Mouse (Mus musculus) limb, embryonic 10.5 days (tissue): ENCODE data around the gene Fbf1. TPM values are rescaled to one million over a fixed set of nuclear protein-coding genes. Genes with fewer than 3 reads are reported as not detected.

Experiments
- DNase-seq: peaks from one replicate; pipeline ENCODE4 v3.0.0-alpha.2; 2017; ENCODE audit warnings: low spot score
- H3K27ac ChIP-seq: fragments of 300-500 bp; sonication (generic); 2 replicates; pipeline ENCODE4 v1.5.1; 2016; ENCODE audit warnings: mild to moderate bottlenecking
- H3K27me3 ChIP-seq: fragments of 300-500 bp; sonication (generic); 2 replicates; pipeline ENCODE4 v1.6.1; 2016; ENCODE audit warnings: low read depth, mild to moderate bottlenecking; ENCODE audit not compliant: poor library complexity, severe bottlenecking
- H3K36me3 ChIP-seq: fragments of 300-500 bp; sonication (generic); 2 replicates; pipeline ENCODE4 v1.6.1; 2016; ENCODE audit warnings: mild to moderate bottlenecking, moderate library complexity
- H3K4me1 ChIP-seq: fragments of 300-500 bp; sonication (generic); 2 replicates; pipeline ENCODE4 v1.6.1; 2016
- H3K4me3 ChIP-seq: fragments of 300-500 bp; sonication (generic); 2 replicates; pipeline ENCODE4 v1.5.1; 2016; ENCODE audit warnings: mild to moderate bottlenecking, moderate library complexity
- H3K9me3 ChIP-seq: fragments of 300-500 bp; sonication (generic); replicated peaks from 2 replicates; pipeline ENCODE4 v1.6.1; 2016; ENCODE audit warnings: mild to moderate bottlenecking
- WGBS: fragments of 180-500 bp; shearing (Covaris S2); methylation state at CpG from one replicate; pipeline ENCODE4 v1.1.7; 2016; 5-methylcytosine and 5-hydroxymethylcytosine counted together
- polyA plus RNA-seq: library from polyadenylated mRNA; unstranded; fragments of >200 nt; fragmentation: Nextera tagmentation; extraction: Ambion mirVana; gene quantifications from 2 replicates; pipeline ENCODE4 v1.2.1, GENCODE M21; 2016

Fbf1 gene
- polyA plus RNA-seq, 1 experiment from 2014 or later = 56.8 TPM

DNA sequence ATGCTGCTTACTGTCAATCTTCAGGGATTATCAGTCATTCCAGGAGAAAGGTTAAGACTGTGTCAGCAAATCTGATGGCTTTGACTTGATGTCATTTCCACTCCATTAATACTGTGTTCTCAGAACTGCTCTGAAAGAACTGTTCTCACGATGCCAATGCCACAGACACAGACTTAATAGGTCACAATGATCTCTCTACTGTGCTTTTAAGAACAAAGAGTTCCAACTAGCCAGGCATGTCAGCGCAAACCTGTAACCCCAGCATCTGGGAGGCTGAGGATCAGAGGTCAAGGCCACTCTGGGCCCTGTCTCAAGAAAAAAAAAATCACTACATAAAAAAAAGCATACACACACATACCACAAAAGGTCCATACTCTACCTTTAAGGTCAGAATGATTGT lies 4.0 kb upstream of the Fbf1 start:
- 92% methylated on average over 2 of the region's 2 CpGs for WGBS
- no peak overlapping the region for H3K27ac ChIP-seq
- H3K9me3 ChIP-seq = no peaks in the 10 kb centered on the region
- H3K4me1 ChIP-seq = peaks cover 15% of the 10 kb centered on the region
- no peaks in the 10 kb centered on the region for H3K27me3 ChIP-seq
- H3K4me3 ChIP-seq = no peak overlapping the region
- H3K36me3 ChIP-seq = peaks cover 45% of the 10 kb centered on the region
- no peak for DNase-seq

DNA sequence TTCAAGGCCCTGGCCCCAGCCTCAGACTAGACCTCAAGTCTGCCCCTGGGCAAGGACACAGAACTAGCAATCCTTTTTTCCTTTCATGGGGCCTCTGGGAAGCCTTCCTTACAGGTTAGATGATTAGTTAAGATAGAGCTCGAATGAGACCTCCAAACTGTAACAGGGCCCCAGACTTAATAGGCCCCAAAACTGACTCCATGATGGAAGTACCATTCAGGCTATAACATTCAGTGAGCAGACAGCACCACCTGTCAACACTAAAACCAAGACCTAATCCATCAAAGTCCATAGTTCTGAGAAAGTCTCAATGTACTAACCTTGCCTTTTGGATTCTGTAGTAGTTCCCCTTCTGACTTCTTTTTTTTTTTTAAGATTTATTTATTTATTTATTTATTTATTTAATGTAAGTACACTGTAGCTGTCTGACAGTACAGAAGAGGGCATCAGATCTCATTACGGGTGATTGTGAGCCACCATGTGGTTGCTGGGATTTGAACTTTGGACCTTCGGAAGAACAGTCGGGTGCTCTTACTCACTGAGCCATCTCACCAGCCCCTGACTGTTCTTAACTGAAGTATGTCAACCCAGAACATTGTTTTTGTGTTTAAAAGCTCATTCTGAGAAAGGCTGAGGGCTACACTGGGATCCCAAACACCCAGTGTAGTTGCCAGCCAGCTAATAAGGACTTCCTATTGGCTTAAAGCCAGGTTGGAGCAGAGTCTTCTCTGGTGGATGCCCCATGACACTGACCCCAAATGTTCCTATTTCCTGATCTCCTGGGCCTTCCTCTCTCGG lies 2.2 kb upstream of the Fbf1 start:
- 90% methylated on average over 5 of the region's 5 CpGs for WGBS
- DNase-seq = no peak
- H3K27ac ChIP-seq = no peak overlapping the region
- H3K9me3 ChIP-seq = no peaks in the 10 kb centered on the region
- H3K36me3 ChIP-seq = peaks cover 46% of the 10 kb centered on the region
- no peak overlapping the region for H3K4me3 ChIP-seq
- no peaks in the 10 kb centered on the region for H3K27me3 ChIP-seq
- H3K4me1 ChIP-seq = peaks cover 23% of the 10 kb centered on the region

DNA sequence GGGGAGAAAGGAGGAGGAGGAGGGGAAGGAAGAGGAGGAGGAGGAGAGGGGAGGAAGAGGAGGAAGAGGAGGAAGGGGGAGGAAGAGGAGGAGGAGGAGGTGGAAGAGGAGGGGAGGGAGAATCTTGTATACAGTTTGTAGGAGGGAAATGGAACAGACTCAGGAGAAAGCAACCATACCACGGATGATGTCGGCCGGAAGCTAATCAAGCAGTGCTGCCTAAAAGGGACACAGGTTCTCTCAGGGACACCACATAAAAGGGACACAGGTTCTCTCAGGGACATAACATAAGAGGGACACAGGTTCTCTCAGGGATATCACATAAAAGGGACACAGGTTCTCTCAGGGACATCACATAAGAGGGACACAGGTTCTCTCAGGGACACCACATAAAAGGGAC lies 1.2 kb upstream of the Fbf1 start:
- no peak for DNase-seq
- no peaks in the 10 kb centered on the region for H3K27me3 ChIP-seq
- H3K4me3 ChIP-seq = no peak overlapping the region
- H3K27ac ChIP-seq = no peak overlapping the region
- H3K4me1 ChIP-seq = peaks cover 23% of the 10 kb centered on the region
- 91% methylated on average over 3 of the region's 3 CpGs for WGBS
- H3K9me3 ChIP-seq = no peaks in the 10 kb centered on the region
- H3K36me3 ChIP-seq = peaks cover 46% of the 10 kb centered on the region

DNA sequence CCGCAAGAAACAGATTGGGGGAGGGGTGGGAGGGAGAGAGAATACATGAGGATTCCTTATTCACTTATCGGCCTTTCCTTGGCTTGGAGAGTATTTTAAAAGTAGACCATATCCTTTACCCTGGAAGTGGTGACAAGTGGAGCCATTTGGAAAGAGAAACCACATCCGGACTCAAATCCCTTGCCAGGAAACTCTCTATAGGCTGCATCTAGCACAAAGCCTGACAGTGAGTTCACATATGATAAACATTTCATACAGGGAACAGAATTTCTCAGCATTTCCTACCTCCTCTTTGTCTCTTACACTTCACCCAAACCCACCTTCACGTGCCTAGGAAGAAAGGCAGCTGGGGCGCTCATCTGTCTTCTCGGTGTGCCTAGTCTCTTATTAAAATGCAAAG lies 734 bp downstream of the Fbf1 start:
- WGBS = 18% methylated on average over 6 of the region's 6 CpGs
- H3K36me3 ChIP-seq = peaks cover 45% of the 10 kb centered on the region
- H3K27me3 ChIP-seq = no peaks in the 10 kb centered on the region

DNA sequence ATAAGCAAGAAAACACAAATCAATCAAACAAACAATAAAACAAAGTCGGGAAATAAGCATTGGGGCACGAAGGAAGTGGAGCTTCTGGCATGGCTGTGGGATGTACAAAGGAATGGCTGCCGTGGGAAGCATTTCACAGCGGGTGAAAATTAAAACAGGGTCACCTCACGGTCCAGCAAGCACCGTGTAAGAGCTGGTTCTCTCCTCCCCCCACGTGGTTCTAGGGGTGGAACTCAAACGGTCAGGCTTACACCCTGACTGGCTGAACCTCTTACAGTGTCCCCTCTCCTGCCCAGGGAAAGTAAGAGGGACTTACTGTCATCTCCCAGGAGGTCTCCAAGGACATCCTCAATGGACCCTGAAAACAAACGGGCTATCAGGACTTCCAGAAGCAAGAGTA lies 5.0 kb downstream of the Fbf1 start:
- Histone ChIP-seq H3K36me3 (peaks cover 82% of the 10 kb centered on the region), H3K4me3 (no peak overlapping the region), H3K27me3 (no peaks in the 10 kb centered on the region), H3K9me3 (no peaks in the 10 kb centered on the region), H3K4me1 (peaks cover 23% of the 10 kb centered on the region), H3K27ac (no peak overlapping the region)
- WGBS = 61% methylated on average over 9 of the region's 9 CpGs
- DNase-seq = no peak

More for the DNA sequence above, 734 bp downstream of the Fbf1 start:
- Histone ChIP-seq H3K9me3 (no peaks in the 10 kb centered on the region), H3K27ac (peak overlapping the region; percentile 92), H3K4me1 (peaks cover 31% of the 10 kb centered on the region), H3K4me3 (peak overlapping the region; percentile 78)
- DNase-seq = no peak

DNA sequence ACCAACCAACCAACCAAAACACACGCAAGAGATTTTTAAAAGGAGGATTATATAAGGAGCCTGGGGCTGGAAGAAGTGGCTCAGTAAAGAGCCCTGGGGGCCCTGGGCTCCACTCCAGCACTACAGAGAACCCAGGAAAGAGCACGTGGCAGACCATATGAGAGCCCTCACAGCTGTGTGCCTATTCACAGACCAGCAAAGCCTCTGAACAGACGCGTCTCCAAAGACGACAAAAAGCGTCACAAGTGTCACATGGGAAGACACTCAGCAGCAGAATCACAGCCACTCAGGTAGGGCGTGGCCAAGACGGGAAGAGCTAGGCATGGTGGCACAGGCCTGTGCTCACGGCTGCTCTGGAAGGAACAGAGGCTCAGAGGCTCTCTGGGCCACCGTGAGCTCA lies 5.8 kb downstream of the Fbf1 start:
- Histone ChIP-seq H3K4me3 (no peak overlapping the region), H3K36me3 (peaks cover 91% of the 10 kb centered on the region), H3K27me3 (no peaks in the 10 kb centered on the region), H3K9me3 (no peaks in the 10 kb centered on the region), H3K27ac (no peak overlapping the region), H3K4me1 (peaks cover 18% of the 10 kb centered on the region)
- no peak for DNase-seq
- 82% methylated on average over 10 of the region's 10 CpGs for WGBS

DNA sequence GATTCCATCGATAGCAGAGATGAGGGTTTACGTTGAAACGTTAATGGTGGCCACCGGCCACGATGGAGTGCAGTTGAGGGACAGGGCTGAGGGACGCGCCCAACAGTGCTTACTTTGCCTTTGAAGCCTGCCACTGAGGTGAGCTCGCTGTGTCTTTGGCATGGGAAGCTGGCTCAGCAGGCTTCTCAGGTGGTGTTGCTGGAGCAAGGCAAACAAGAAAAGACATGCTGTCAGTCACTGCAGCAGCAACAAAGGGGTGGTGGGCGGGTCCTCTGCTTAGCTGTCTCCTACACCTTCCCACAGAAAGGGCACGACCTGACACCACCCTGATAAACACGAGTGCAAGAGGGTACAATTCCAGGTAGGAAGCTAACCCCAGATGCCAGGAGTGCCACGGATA lies 6.7 kb downstream of the Fbf1 start:
- H3K4me1 ChIP-seq = peaks cover 10% of the 10 kb centered on the region
- DNase-seq = no peak
- H3K27ac ChIP-seq = no peak overlapping the region

DNA sequence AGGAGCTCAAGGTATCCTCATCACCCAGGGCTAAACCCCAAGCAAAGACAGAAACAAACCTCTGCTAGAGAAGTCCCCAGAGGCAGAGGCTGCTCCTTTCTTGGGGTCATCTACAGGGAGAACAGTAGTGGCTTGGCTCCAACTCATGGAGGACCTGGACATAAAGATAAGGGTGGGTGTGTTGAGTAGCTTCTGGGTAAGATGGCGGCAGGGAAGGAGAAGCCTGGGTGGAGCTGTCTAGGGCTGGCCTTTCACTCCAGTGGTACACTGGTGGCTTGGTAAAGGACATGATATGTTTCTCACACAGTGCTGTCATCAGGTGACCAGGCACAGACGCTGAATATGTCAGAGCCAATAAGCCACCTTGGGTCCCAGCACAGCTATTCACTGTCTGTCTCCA lies 17.0 kb downstream of the Fbf1 start:
- Histone ChIP-seq H3K36me3 (peaks cover 100% of the 10 kb centered on the region), H3K27me3 (no peaks in the 10 kb centered on the region), H3K27ac (no peak overlapping the region), H3K4me1 (peaks cover 28% of the 10 kb centered on the region), H3K4me3 (no peak overlapping the region), H3K9me3 (no peaks in the 10 kb centered on the region)
- WGBS = 93% methylated on average over 2 of the region's 2 CpGs
- no peak for DNase-seq

More for the DNA sequence above, 6.7 kb downstream of the Fbf1 start:
- H3K4me3 ChIP-seq = no peak overlapping the region
- 59% methylated on average over 12 of the region's 12 CpGs for WGBS
- H3K36me3 ChIP-seq = peaks cover 96% of the 10 kb centered on the region
- no peaks in the 10 kb centered on the region for H3K9me3 ChIP-seq
- H3K27me3 ChIP-seq = no peaks in the 10 kb centered on the region

DNA sequence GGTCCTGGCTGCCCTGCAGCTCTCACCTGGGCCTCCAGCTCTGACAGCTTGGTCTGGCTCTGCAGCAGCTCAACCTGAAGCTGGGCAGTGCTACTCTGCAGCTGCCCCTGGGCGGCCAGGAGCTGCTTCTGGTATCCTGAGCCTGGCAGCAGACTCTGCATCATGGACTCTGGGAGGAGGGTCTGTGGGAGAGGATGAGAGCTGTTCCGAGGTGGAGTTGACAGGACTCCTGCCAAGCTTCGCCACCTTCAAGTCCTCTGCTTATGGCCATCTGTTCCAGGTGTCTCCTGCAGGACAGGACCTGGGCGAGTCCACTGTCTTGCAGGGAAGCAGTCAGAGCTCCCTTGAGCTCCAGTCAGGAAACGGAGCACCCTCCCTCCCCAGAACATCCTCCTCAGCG lies 18.6 kb downstream of the Fbf1 start:
- no peak overlapping the region for H3K27ac ChIP-seq
- H3K27me3 ChIP-seq = no peaks in the 10 kb centered on the region
- peaks cover 33% of the 10 kb centered on the region for H3K4me1 ChIP-seq
- 77% methylated on average over 6 of the region's 6 CpGs for whole genome bisulfite sequencing
- H3K4me3 ChIP-seq = no peak overlapping the region
- no peak for DNase-seq
- no peaks in the 10 kb centered on the region for H3K9me3 ChIP-seq
- H3K36me3 ChIP-seq = peaks cover 100% of the 10 kb centered on the region

DNA sequence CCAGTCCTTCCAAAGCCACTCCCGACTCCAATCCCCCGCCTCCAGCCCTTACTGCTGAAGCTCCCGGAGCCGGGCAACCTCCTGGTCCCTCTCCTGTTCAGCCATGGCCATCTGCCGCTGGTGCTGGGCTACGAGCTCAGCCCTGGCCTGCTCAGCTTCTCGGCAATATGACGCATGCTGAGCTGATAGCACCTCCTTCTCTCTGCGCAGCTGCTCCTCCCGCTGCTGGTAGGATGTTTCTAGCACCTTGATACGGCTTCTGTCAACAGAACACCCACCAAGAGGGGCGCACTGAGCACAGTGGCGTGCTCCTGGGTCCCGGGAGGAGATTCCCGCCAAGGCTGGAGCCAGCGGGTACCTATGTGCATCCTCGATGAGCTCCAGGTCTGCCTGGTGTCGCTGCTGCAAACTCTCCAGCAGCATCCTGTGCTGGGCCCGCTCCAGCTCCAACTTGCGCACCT lies 19.2 kb downstream of the Fbf1 start:
- 52% methylated on average over 20 of the region's 20 CpGs for WGBS
- no peaks in the 10 kb centered on the region for H3K27me3 ChIP-seq
- peaks cover 33% of the 10 kb centered on the region for H3K4me1 ChIP-seq
- no peak for DNase-seq
- peaks cover 100% of the 10 kb centered on the region for H3K36me3 ChIP-seq
- H3K4me3 ChIP-seq = no peak overlapping the region
- H3K27ac ChIP-seq = no peak overlapping the region
- H3K9me3 ChIP-seq = no peaks in the 10 kb centered on the region

DNA sequence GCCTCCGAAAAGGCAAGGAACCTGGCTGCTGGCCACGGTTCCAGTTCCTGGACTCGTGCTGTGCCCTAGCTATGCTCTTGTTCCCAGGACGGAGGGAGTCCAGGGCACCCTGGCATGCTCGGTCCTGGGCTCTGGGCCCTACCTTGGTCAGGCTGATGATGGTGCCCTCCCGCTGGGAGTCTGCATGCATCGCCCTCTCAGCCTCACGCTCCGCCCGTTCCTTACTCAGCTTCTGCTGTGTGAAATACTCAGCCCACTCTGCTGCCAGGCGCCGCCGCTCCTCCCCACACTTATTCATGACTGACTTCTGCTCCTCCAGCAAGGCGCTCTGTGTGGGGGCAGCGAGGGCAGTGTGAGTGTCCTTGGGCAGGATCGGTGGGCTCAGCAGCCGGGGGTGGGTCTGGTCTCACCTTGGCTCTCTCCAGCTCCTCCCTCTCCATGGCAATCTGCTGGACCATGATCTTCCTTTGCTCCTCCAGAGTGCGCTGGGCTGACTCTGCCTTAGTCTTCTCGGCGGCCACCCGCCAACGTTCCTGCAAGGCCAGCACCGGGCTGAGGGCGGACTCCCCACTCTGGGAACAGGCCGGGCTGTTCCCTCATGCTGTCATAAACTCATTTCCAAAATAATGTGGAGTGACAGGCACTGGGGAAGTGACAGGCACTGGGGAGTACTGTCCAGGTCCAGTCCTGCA lies 21.5 kb downstream of the Fbf1 start:
- Histone ChIP-seq H3K36me3 (peaks cover 100% of the 10 kb centered on the region), H3K9me3 (no peaks in the 10 kb centered on the region), H3K27ac (no peak overlapping the region; the same call in 1 of the 2 replicates), H3K27me3 (no peaks in the 10 kb centered on the region), H3K4me3 (no peak overlapping the region), H3K4me1 (peaks cover 44% of the 10 kb centered on the region)
- WGBS = 78% methylated on average over 25 of the region's 25 CpGs
- DNase-seq = no peak

DNA sequence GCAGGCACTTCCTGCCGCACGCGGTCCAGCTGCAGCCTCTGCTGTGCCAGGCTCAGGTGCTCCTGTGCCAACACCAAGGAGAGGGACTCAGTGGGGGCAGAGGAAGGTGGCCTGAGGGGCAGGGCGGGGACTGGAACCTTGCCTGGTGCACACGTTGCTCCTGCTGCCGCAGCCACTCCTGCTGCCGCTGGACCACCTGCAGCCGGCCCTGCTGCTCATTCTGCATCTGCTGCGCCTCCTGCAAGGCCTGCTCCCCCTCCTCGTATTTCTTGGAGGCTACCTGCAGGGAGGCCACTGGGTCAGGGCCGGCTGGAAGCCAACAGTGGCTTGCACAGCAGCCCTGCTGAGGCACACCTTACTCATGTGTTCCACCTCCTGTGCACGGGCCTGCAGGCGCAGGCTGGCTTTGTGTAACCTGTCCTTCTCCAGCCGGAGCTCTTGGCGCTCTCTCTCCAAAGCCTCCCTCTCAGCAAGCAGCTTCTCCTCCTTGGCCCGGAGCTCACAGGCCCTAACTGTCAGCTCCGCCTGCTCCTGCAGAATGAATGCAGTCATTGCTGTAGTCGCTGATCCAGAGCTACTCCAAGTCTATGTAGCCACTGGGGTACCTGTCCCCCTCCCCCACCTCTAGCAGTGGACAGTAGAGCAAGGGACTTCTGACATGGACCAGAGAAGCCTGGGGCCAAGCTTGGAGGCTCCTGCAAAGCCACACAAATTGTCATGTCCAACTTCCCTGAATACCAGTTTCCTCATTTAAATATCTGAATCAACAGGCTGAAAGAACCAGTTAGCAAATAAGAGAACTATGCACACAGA lies 22.3 kb downstream of the Fbf1 start:
- no peaks in the 10 kb centered on the region for H3K27me3 ChIP-seq
- H3K4me1 ChIP-seq = peaks cover 44% of the 10 kb centered on the region
- DNase-seq = no peak
- peak overlapping the region; percentile 11 for H3K27ac ChIP-seq
- H3K4me3 ChIP-seq = no peak overlapping the region
- H3K9me3 ChIP-seq = no peaks in the 10 kb centered on the region
- 66% methylated on average over 18 of the region's 18 CpGs for WGBS
- H3K36me3 ChIP-seq = peaks cover 95% of the 10 kb centered on the region

DNA sequence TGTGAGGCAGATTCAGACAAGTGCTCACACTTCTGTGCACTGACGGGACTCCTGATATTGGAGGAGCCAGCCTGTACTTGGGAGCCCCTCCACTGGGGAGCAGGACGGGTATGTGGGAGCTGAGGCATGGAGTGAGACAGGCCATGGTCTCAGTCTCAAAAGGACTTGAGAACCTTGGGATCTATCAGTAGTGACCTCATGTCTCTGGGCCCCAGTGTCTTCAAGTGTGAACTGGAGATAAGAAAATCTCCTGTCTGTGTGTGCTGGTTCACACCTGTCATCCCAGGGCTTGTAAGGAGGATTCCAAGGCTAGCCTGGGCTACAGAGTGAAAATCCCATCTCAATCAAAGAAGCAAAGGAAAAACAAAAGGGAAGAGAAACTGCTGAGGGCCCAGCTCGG lies 24.5 kb downstream of the Fbf1 start:
- WGBS = 96% methylated on average over 3 of the region's 3 CpGs

More for the DNA sequence above, 24.5 kb downstream of the Fbf1 start:
- Histone ChIP-seq H3K36me3 (peaks cover 73% of the 10 kb centered on the region), H3K4me3 (no peak overlapping the region), H3K27me3 (no peaks in the 10 kb centered on the region), H3K9me3 (no peaks in the 10 kb centered on the region), H3K4me1 (peaks cover 41% of the 10 kb centered on the region), H3K27ac (no peak overlapping the region)
- DNase-seq = no peak
